Mouse (Mus musculus) CH12.LX (cell line): ENCODE results near the gene Olfr12.

Experiments used
- BHLHE40 ChIP-seq: IDR thresholded peaks from 2 replicates; pipeline ENCODE4 v1.6.1; 2011; ENCODE audit warnings: mild to moderate bottlenecking, low read depth, low read length, improper control_type of control experiment
- CTCF ChIP-seq, 2 experiments: IDR thresholded peaks in 1 of 2; conservative IDR thresholded peaks in 1 of 2; 2 replicates each; pipeline ENCODE4 v1.5.1; 2011 to 2012; ENCODE audit warnings: low read depth in 2 of 2, low read length in 2 of 2, improper control_type of control experiment in 1 of 2, inconsistent platforms in 1 of 2, mild to moderate bottlenecking in 1 of 2, moderate library complexity in 1 of 2
- EP300 ChIP-seq: IDR thresholded peaks from 2 replicates; pipeline ENCODE4 v1.6.1; 2011; ENCODE audit warnings: low read length, improper control_type of control experiment
- GABPA ChIP-seq: IDR thresholded peaks from 2 replicates; pipeline ENCODE4 v1.6.1; 2012; ENCODE audit warnings: low read depth, low read length, improper control_type of control experiment, inconsistent platforms; ENCODE audit not compliant: insufficient replicate concordance
- IRF4 ChIP-seq: IDR thresholded peaks from 2 replicates; pipeline ENCODE4 v1.6.1; 2014; ENCODE audit warnings: low read depth, mild to moderate bottlenecking, inconsistent platforms, low read length, improper control_type of control experiment
- POLR2A ChIP-seq: IDR thresholded peaks from 2 replicates; pipeline ENCODE4 v1.6.1; 2011; ENCODE audit warnings: low read depth, mild to moderate bottlenecking, improper control_type of control experiment, low read length

DNA sequence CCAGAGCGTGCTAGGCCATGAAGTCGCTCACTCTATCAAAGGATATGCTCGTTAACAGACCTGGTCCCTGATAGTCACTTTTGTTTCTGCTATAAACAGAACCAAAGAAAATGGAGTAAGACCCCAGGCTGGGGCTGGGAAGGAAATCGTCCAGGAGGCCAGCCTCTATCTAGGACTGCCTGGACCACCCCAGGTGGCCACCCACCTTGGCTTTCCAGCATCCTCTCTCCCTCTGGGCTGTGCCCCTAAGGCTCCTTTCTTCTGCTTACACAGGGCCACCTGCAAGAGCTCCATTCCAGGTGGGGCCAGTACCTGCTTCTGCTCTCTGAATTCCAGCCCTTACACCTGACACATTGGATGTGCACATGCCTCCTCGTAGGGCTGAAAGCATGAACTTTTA is 14.6 kb downstream of the Olfr12 start:
- TF ChIP-seq GABPA (no peak), BHLHE40 (no peak), IRF4 (no peak), POLR2A (no peak), CTCF (conservative IDR thresholded peaks at IDR 0.05 in 1 of 2, IDR thresholded peaks at IDR 0.05 in 1 of 2; ENCODE audit: low read depth in 2 of 2, low read length in 2 of 2) (no peak), EP300 (no peak)
